Mouse (Mus musculus): Measurements from ENCODE around the gene Erg28. TPM values are rescaled to one million over a fixed set of nuclear protein-coding genes. Genes with fewer than 3 reads are reported as not detected.
A peak's percentile ranks its signal among the peaks of the same experiment; 100 is the strongest.

The Erg28 gene
- 112 and 130 TPM in 2 replicates for polyA plus RNA-seq (2014; fragmentation: Nextera tagmentation; extraction: Ambion mirVana)

DNA sequence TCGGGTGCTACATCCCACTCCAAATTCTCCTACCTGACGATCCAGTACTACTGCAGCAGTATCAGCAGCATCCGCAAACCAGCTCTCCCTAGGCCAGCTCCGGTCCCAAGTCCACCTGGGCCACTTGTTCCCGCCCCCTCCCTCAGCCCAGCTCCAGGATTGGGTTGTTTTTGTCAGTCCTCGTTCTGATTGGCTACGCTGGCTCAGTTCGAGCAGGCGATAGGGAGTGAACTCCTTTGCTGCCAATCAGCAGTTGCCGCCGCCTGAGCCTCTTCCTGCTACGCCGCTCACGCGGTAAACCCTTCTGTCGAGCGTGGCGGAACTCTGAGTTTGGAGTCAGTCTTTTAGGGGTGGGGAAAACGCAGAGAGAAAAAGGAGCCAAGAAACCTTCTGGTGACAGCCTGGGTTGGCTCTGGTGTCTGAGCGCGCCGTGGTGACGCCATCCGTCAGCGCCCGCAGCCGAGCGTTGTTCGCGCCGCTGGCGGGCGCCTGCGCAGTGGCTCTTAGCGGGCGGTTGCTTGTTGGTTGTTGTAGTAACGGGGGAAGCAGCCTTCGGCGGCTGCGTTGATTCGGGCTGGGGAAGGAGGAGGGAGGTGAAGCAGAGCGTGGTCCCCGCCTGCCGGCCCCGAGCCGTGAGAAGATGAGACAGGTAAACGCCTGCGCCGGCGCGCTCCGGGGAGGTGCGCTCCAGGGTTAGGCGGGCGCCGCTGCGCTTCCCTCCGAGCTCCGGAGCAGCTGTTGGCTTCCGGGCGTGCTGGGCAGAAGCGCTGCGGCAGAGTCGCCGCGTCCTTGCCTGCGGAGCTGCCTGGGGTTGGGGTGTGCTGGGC is at the start of gene Erg28, which contains the start of gene Ttll5:
Erg28 (minus strand) TSS at position 113 of the 827 bp plus-strand sequence.
Ttll5 (plus strand) TSS at position 222 of the 827 bp plus-strand sequence.
- under 1% methylated on average over 67 of the region's 67 CpGs for WGBS

DNA sequence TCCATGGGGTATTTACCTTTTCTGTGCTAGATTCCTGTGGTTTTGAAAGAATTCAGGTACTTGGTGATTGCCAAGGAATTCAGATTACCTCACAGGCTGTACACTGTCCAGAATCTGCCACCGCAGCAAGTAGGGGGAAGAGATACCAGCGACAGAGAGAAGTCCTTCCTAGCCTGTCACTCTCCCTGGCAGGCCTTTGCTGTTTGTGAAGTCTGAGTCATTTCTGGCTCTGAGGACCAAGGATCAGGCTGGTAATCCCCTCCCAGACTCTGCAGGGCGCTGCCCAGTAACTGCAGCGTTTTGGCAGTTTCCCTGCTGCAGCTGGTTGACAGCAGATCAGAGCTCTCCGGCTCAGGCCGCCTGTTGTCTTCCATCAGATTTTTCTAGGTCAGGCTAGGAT is 45.1 kb upstream of the Erg28 start:
- Histone ChIP-seq H3K4me1 (ENCODE audit: control insufficient read depth, insufficient read depth, low read length) (no peaks in the 10 kb centered on the region), H3K36me3 (ENCODE audit: control insufficient read depth, insufficient read depth, low read length) (no peaks in the 10 kb centered on the region), H3K4me3 (ENCODE audit: low read depth, low read length) (no peak overlapping the region), H3K27ac (ENCODE audit: low read length) (no peak overlapping the region), H3K9ac (replicated peaks; ENCODE audit: low read depth, low read length) (no peak overlapping the region), H3K4me2 (replicated peaks; ENCODE audit: low read depth, low read length) (no peak overlapping the region), H3K27me3 (ENCODE audit: control insufficient read depth, insufficient read depth, low read length) (no peaks in the 10 kb centered on the region), H3K9me3 (ENCODE audit: control insufficient read depth, low read depth, low read length) (no peaks in the 10 kb centered on the region)
- ATAC-seq (ENCODE audit: insufficient number of reproducible peaks, insufficient read depth, low FRiP score, low read depth), result no peak
- WGBS, result 39% methylated on average over 6 of the region's 6 CpGs

More for the DNA sequence above, at the start of gene Erg28, which contains the start of gene Ttll5:
- H3K4me1 ChIP-seq (ENCODE audit: control insufficient read depth, insufficient read depth, low read length), result no peaks in the 10 kb centered on the region
- peaks cover 4% of the 10 kb centered on the region; the same call in 1 of the 2 replicates for H3K36me3 ChIP-seq (ENCODE audit: control insufficient read depth, insufficient read depth, low read length)
- H3K9ac ChIP-seq (replicated peaks; ENCODE audit: low read depth, low read length), result peak within 1 kb of the TSS; percentile 56
- peak within 1 kb of the TSS; percentile 76 for H3K4me2 ChIP-seq (replicated peaks; ENCODE audit: low read depth, low read length)
- H3K9me3 ChIP-seq (ENCODE audit: control insufficient read depth, low read depth, low read length), result no peaks in the 10 kb centered on the region
- peak; percentile 97 for ATAC-seq (ENCODE audit: insufficient number of reproducible peaks, insufficient read depth, low FRiP score, low read depth)
- H3K27me3 ChIP-seq (ENCODE audit: control insufficient read depth, insufficient read depth, low read length), result no peaks in the 10 kb centered on the region
- H3K4me3 ChIP-seq (ENCODE audit: low read depth, low read length), result peak within 1 kb of the TSS; percentile 69
- peak within 1 kb of the TSS; percentile 91 for H3K27ac ChIP-seq (ENCODE audit: low read length)

- Histone ChIP-seq H3K9ac (replicated peaks; ENCODE audit: low read depth, low read length) (no peak overlapping the region), H3K27ac (ENCODE audit: low read length) (no peak overlapping the region), H3K9me3 (ENCODE audit: control insufficient read depth, low read depth, low read length) (no peaks in the 10 kb centered on the region), H3K36me3 (ENCODE audit: control insufficient read depth, insufficient read depth, low read length) (no peaks in the 10 kb centered on the region), H3K4me3 (ENCODE audit: low read depth, low read length) (no peak overlapping the region), H3K4me2 (replicated peaks; ENCODE audit: low read depth, low read length) (no peak overlapping the region), H3K27me3 (ENCODE audit: control insufficient read depth, insufficient read depth, low read length) (no peaks in the 10 kb centered on the region), H3K4me1 (ENCODE audit: control insufficient read depth, insufficient read depth, low read length) (no peaks in the 10 kb centered on the region)
- ATAC-seq (ENCODE audit: insufficient number of reproducible peaks, insufficient read depth, low FRiP score, low read depth), result no peak
These were observed 42.8 kb upstream of the Erg28 start for GRCm38 (mm10) chr12:85867125-85867524.

GRCm38 (mm10) chr12:85866624-85867023 is 42.3 kb upstream of the Erg28 start:
- no peak overlapping the region for H3K4me2 ChIP-seq (replicated peaks; ENCODE audit: low read depth, low read length)
- H3K36me3 ChIP-seq (ENCODE audit: control insufficient read depth, insufficient read depth, low read length), result no peaks in the 10 kb centered on the region
- no peaks in the 10 kb centered on the region for H3K27me3 ChIP-seq (ENCODE audit: control insufficient read depth, insufficient read depth, low read length)
- no peak overlapping the region for H3K9ac ChIP-seq (replicated peaks; ENCODE audit: low read depth, low read length)
- no peaks in the 10 kb centered on the region for H3K9me3 ChIP-seq (ENCODE audit: control insufficient read depth, low read depth, low read length)
- no peaks in the 10 kb centered on the region for H3K4me1 ChIP-seq (ENCODE audit: control insufficient read depth, insufficient read depth, low read length)
- ATAC-seq (ENCODE audit: insufficient number of reproducible peaks, insufficient read depth, low FRiP score, low read depth), result peak; percentile 56; the same call in 1 of the 2 replicates
- no peak overlapping the region for H3K4me3 ChIP-seq (ENCODE audit: low read depth, low read length)
- 55% methylated on average over 4 of the region's 4 CpGs for WGBS
- H3K27ac ChIP-seq (ENCODE audit: low read length), result no peak overlapping the region

- H3K4me1 ChIP-seq (ENCODE audit: control insufficient read depth, insufficient read depth, low read length), result no peaks in the 10 kb centered on the region
- 79% methylated on average over 3 of the region's 3 CpGs for WGBS
- no peak for ATAC-seq (ENCODE audit: insufficient number of reproducible peaks, insufficient read depth, low FRiP score, low read depth)
- H3K27ac ChIP-seq (ENCODE audit: low read length), result no peak overlapping the region
- no peak overlapping the region for H3K4me2 ChIP-seq (replicated peaks; ENCODE audit: low read depth, low read length)
- H3K9me3 ChIP-seq (ENCODE audit: control insufficient read depth, low read depth, low read length), result no peaks in the 10 kb centered on the region
- no peaks in the 10 kb centered on the region for H3K36me3 ChIP-seq (ENCODE audit: control insufficient read depth, insufficient read depth, low read length)
- no peak overlapping the region for H3K4me3 ChIP-seq (ENCODE audit: low read depth, low read length)
- H3K9ac ChIP-seq (replicated peaks; ENCODE audit: low read depth, low read length), result no peak overlapping the region
- H3K27me3 ChIP-seq (ENCODE audit: control insufficient read depth, insufficient read depth, low read length), result no peaks in the 10 kb centered on the region
These were observed 41.2 kb upstream of the Erg28 start for GRCm38 (mm10) chr12:85865526-85865925.

DNA sequence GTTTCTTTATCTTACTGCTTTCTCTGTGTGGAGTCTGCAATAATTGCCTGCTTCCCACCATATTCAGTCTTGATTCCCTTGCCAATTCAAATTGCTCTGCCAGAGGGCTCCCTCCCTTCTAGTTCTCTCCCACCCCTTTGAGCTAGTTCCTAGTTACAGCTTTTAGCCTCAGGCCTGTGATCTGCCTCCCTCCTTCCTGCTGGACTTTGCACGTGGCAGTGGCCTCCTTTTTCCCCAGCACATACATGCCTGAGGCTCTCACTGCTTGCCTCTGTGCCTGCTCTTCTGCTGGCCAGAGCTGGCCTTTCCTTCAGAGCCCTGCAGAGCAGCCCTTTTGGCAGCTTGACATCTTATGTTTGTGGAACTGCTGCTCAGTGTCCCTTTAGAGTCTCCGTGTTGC is 38.2 kb upstream of the Erg28 start:
- Histone ChIP-seq H3K9ac (replicated peaks; ENCODE audit: low read depth, low read length) (no peak overlapping the region), H3K4me2 (replicated peaks; ENCODE audit: low read depth, low read length) (no peak overlapping the region), H3K4me3 (ENCODE audit: low read depth, low read length) (no peak overlapping the region), H3K36me3 (ENCODE audit: control insufficient read depth, insufficient read depth, low read length) (no peaks in the 10 kb centered on the region), H3K27ac (ENCODE audit: low read length) (no peak overlapping the region; the same call in 1 of the 2 replicates), H3K4me1 (ENCODE audit: control insufficient read depth, insufficient read depth, low read length) (no peaks in the 10 kb centered on the region), H3K27me3 (ENCODE audit: control insufficient read depth, insufficient read depth, low read length) (no peaks in the 10 kb centered on the region), H3K9me3 (ENCODE audit: control insufficient read depth, low read depth, low read length) (no peaks in the 10 kb centered on the region)
- 23% methylated on average over 2 of the region's 2 CpGs for WGBS
- ATAC-seq (ENCODE audit: insufficient number of reproducible peaks, insufficient read depth, low FRiP score, low read depth), result no peak

DNA sequence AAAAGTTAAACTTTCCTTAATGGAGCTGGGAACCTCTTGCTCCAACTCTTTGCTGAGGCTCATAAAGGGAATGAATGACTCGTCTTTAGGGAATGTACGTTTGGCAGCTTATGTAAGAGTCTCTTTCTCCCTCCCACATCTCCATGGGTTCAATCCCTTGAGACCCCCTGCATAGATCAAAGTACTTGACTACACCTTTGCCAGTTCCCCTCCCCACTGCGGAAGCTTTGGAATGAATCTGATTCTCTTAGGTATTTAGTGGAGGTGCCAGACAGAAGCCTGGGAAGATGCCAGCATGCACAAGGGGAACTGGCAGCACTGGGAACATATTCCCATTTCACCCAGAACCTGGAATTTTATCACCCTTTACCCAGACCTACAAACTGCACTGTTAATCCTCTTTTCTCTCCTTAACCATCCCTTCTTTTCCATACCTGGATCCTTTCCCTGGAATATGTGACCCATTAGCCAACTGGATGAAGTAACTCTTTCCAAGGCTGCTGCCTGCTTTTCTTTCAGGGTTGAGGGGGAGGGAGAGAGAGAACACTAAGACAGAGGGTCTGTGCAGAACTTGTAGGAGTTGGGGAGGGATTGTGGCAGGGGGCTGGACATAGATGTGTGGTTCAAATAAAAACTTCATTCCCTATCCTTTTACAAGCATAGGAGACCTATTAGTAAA is 35.3 kb upstream of the Erg28 start:
- H3K36me3 ChIP-seq (ENCODE audit: control insufficient read depth, insufficient read depth, low read length), result no peaks in the 10 kb centered on the region
- no peak overlapping the region for H3K4me3 ChIP-seq (ENCODE audit: low read depth, low read length)
- no peaks in the 10 kb centered on the region for H3K4me1 ChIP-seq (ENCODE audit: control insufficient read depth, insufficient read depth, low read length)
- ATAC-seq (ENCODE audit: insufficient number of reproducible peaks, insufficient read depth, low FRiP score, low read depth), result no peak
- H3K27ac ChIP-seq (ENCODE audit: low read length), result peak overlapping the region; percentile 30; the same call in 1 of the 2 replicates
- H3K9me3 ChIP-seq (ENCODE audit: control insufficient read depth, low read depth, low read length), result no peaks in the 10 kb centered on the region
- H3K9ac ChIP-seq (replicated peaks; ENCODE audit: low read depth, low read length), result no peak overlapping the region
- H3K4me2 ChIP-seq (replicated peaks; ENCODE audit: low read depth, low read length), result no peak overlapping the region
- WGBS, result 40% methylated on average over 3 of the region's 3 CpGs
- no peaks in the 10 kb centered on the region for H3K27me3 ChIP-seq (ENCODE audit: control insufficient read depth, insufficient read depth, low read length)

DNA sequence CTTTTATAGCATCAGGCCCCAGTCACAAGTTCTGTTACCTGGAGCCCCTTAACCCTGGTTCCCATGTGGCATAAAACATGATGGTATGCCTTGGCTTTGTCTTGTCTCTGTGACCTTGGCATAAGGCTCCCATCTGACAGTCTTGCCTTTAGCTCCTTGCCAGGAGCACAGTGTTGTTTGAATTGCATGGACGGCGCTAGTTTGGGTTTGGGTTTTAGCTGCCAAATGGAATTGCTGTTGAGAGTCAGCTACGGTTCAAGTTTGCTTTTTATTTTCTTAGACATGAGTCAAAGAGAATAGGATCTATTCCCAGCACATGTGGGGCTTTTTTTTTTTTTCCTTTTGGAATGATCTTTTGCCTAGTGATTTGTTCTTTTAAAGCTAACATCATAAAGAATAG is 34.8 kb upstream of the Erg28 start:
- 60% methylated on average over 3 of the region's 3 CpGs for whole genome bisulfite sequencing
- no peak overlapping the region for H3K4me3 ChIP-seq (ENCODE audit: low read depth, low read length)
- H3K27ac ChIP-seq (ENCODE audit: low read length), result peak overlapping the region; percentile 33; the same call in 1 of the 2 replicates
- no peaks in the 10 kb centered on the region for H3K9me3 ChIP-seq (ENCODE audit: control insufficient read depth, low read depth, low read length)
- H3K36me3 ChIP-seq (ENCODE audit: control insufficient read depth, insufficient read depth, low read length), result no peaks in the 10 kb centered on the region
- no peaks in the 10 kb centered on the region for H3K27me3 ChIP-seq (ENCODE audit: control insufficient read depth, insufficient read depth, low read length)
- ATAC-seq (ENCODE audit: insufficient number of reproducible peaks, insufficient read depth, low FRiP score, low read depth), result no peak
- no peak overlapping the region for H3K4me2 ChIP-seq (replicated peaks; ENCODE audit: low read depth, low read length)
- no peak overlapping the region for H3K9ac ChIP-seq (replicated peaks; ENCODE audit: low read depth, low read length)
- H3K4me1 ChIP-seq (ENCODE audit: control insufficient read depth, insufficient read depth, low read length), result no peaks in the 10 kb centered on the region
